Mouse (Mus musculus) CH12.LX (cell line): ENCODE measurements around the gene Fbxo28.

Experiments
- CHD2 ChIP-seq: IDR thresholded peaks from 2 replicates; pipeline ENCODE4 v1.6.1; 2011; ENCODE audit warnings: low read length, improper control_type of control experiment
- CTCF ChIP-seq, 2 experiments: IDR thresholded peaks in 1 of 2; conservative IDR thresholded peaks in 1 of 2; 2 replicates each; pipeline ENCODE4 v1.5.1; 2011 to 2012; ENCODE audit warnings: low read depth in 2 of 2, low read length in 2 of 2, improper control_type of control experiment in 1 of 2, inconsistent platforms in 1 of 2, mild to moderate bottlenecking in 1 of 2, moderate library complexity in 1 of 2
- EP300 ChIP-seq: IDR thresholded peaks from 2 replicates; pipeline ENCODE4 v1.6.1; 2011; ENCODE audit warnings: low read length, improper control_type of control experiment
- ETS1 ChIP-seq: conservative IDR thresholded peaks from 2 replicates; pipeline ENCODE4 v1.6.1; 2012; ENCODE audit warnings: low read depth, mild to moderate bottlenecking, inconsistent platforms, low read length, improper control_type of control experiment, moderate library complexity
- IRF4 ChIP-seq: IDR thresholded peaks from 2 replicates; pipeline ENCODE4 v1.6.1; 2014; ENCODE audit warnings: low read depth, mild to moderate bottlenecking, inconsistent platforms, low read length, improper control_type of control experiment
- MAFK ChIP-seq: IDR thresholded peaks from 2 replicates; pipeline ENCODE4 v1.6.1; 2011; ENCODE audit warnings: low read length, improper control_type of control experiment; ENCODE audit not compliant: insufficient replicate concordance
- MAX ChIP-seq: IDR thresholded peaks from 2 replicates; pipeline ENCODE4 v1.6.1; 2011; ENCODE audit warnings: low read length, improper control_type of control experiment
- POLR2A ChIP-seq: IDR thresholded peaks from 2 replicates; pipeline ENCODE4 v1.6.1; 2011; ENCODE audit warnings: low read depth, mild to moderate bottlenecking, improper control_type of control experiment, low read length
- POLR2AphosphoS2 ChIP-seq: IDR thresholded peaks from 2 replicates; pipeline ENCODE4 v1.6.1; 2011; ENCODE audit warnings: low read depth, low read length, improper control_type of control experiment
- RCOR1 ChIP-seq: conservative IDR thresholded peaks from 2 replicates; pipeline ENCODE4 v1.6.1; 2012; ENCODE audit warnings: low read depth, mild to moderate bottlenecking, inconsistent platforms, low read length, improper control_type of control experiment
- TBP ChIP-seq: conservative IDR thresholded peaks from 2 replicates; pipeline ENCODE4 v1.6.1; 2011; ENCODE audit warnings: low read depth, low read length, improper control_type of control experiment
- TCF12 ChIP-seq: IDR thresholded peaks from 2 replicates; pipeline ENCODE4 v1.6.1; 2014; ENCODE audit warnings: low read depth, mild to moderate bottlenecking, inconsistent platforms, low read length, improper control_type of control experiment
- ZC3H11A ChIP-seq: IDR thresholded peaks from 2 replicates; pipeline ENCODE4 v1.6.1; 2012; ENCODE audit warnings: low read depth, mild to moderate bottlenecking, inconsistent platforms, low read length, improper control_type of control experiment
- ZNF384 ChIP-seq: IDR thresholded peaks from 2 replicates; pipeline ENCODE4 v1.6.1; 2012; ENCODE audit warnings: low read depth, low read length, improper control_type of control experiment, inconsistent platforms

GRCm38 (mm10) chr1:182363683-182364404 is 22.4 kb upstream of the Fbxo28 start:
- TF ChIP-seq POLR2A (no peak), TCF12 (no peak), CTCF (conservative IDR thresholded peaks at IDR 0.05 in 1 of 2, IDR thresholded peaks at IDR 0.05 in 1 of 2; ENCODE audit: low read depth in 2 of 2, low read length in 2 of 2) (no peak), ZC3H11A (no peak), TBP (no peak), CHD2 (no peak), ZNF384 (no peak), RCOR1 (no peak), MAFK (no peak), MAX (no peak), IRF4 (no peak), POLR2AphosphoS2 (no peak), ETS1 (no peak), EP300 (no peak)
